Mouse (Mus musculus): ENCODE measurements around the gene Nup54.

Nup54 gene

GRCm38 (mm10) chr5:92435025-92435584, at the start of gene Nup54:
Gene Nup54, minus strand, starts transcription at chr5:92435219.
- no peak for TF ChIP-seq CTCF (conservative IDR thresholded peaks at IDR 0.05; ENCODE audit: low read length)
- no peak for TF ChIP-seq POU5F1 (IDR thresholded peaks at IDR 0.05; ENCODE audit: borderline replicate concordance, low read length)
- TF ChIP-seq NANOG (IDR thresholded peaks at IDR 0.05; ENCODE audit: borderline replicate concordance, low read length), result no peak
- H3K9me3 ChIP-seq (ENCODE audit: low read length), result no peaks in the 10 kb centered on the region
- H3K36me3 ChIP-seq (ENCODE audit: insufficient read depth, low read length), result peaks cover 9% of the 10 kb centered on the region
- H3K4me1 ChIP-seq (replicated peaks; ENCODE audit: low read depth, low read length), result peaks cover 24% of the 10 kb centered on the region
- H3K4me3 ChIP-seq (replicated peaks; ENCODE audit: low read length), result peak within 1 kb of the TSS; percentile 96
- no peaks in the 10 kb centered on the region for H3K27me3 ChIP-seq (ENCODE audit: insufficient read depth, low read length)

- H3K27me3 ChIP-seq (ENCODE audit: insufficient read depth, low read length), result no peaks in the 10 kb centered on the region
- TF ChIP-seq POU5F1 (IDR thresholded peaks at IDR 0.05; ENCODE audit: borderline replicate concordance, low read length) (no peak), NANOG (IDR thresholded peaks at IDR 0.05; ENCODE audit: borderline replicate concordance, low read length) (no peak), CTCF (conservative IDR thresholded peaks at IDR 0.05; ENCODE audit: low read length) (no peak)
- no peaks in the 10 kb centered on the region for H3K9me3 ChIP-seq (ENCODE audit: low read length)
- H3K4me3 ChIP-seq (replicated peaks; ENCODE audit: low read length), result no peak overlapping the region
- H3K4me1 ChIP-seq (replicated peaks; ENCODE audit: low read depth, low read length), result peaks cover 41% of the 10 kb centered on the region
- peaks cover 71% of the 10 kb centered on the region for H3K36me3 ChIP-seq (ENCODE audit: insufficient read depth, low read length)
These were observed 37.8 kb upstream of the Nup54 start for GRCm38 (mm10) chr5:92472863-92473262.

- TF ChIP-seq NANOG (IDR thresholded peaks at IDR 0.05; ENCODE audit: borderline replicate concordance, low read length) (no peak), CTCF (conservative IDR thresholded peaks at IDR 0.05; ENCODE audit: low read length) (no peak), POU5F1 (IDR thresholded peaks at IDR 0.05; ENCODE audit: borderline replicate concordance, low read length) (no peak)
- Histone ChIP-seq H3K9me3 (ENCODE audit: low read length) (no peaks in the 10 kb centered on the region), H3K36me3 (ENCODE audit: insufficient read depth, low read length) (peaks cover 77% of the 10 kb centered on the region), H3K27me3 (ENCODE audit: insufficient read depth, low read length) (no peaks in the 10 kb centered on the region), H3K4me1 (replicated peaks; ENCODE audit: low read depth, low read length) (peaks cover 48% of the 10 kb centered on the region), H3K4me3 (replicated peaks; ENCODE audit: low read length) (no peak overlapping the region)
These were observed 36.5 kb upstream of the Nup54 start for GRCm38 (mm10) chr5:92471531-92471930.

GRCm38 (mm10) chr5:92469201-92470130, 34.4 kb upstream of the Nup54 start:
- Histone ChIP-seq H3K9me3 (ENCODE audit: low read length) (no peaks in the 10 kb centered on the region), H3K27me3 (ENCODE audit: insufficient read depth, low read length) (no peaks in the 10 kb centered on the region), H3K36me3 (ENCODE audit: insufficient read depth, low read length) (peaks cover 80% of the 10 kb centered on the region), H3K4me1 (replicated peaks; ENCODE audit: low read depth, low read length) (peaks cover 55% of the 10 kb centered on the region), H3K4me3 (replicated peaks; ENCODE audit: low read length) (no peak overlapping the region)
- no peak for TF ChIP-seq POU5F1 (IDR thresholded peaks at IDR 0.05; ENCODE audit: borderline replicate concordance, low read length)
- TF ChIP-seq CTCF (conservative IDR thresholded peaks at IDR 0.05; ENCODE audit: low read length), result no peak

GRCm38 (mm10) chr5:92468234-92468633, 33.2 kb upstream of the Nup54 start:
- peaks cover 72% of the 10 kb centered on the region for H3K36me3 ChIP-seq (ENCODE audit: insufficient read depth, low read length)

GRCm38 (mm10) chr5:92467102-92467766, 32.2 kb upstream of the Nup54 start:
- Histone ChIP-seq H3K27me3 (ENCODE audit: insufficient read depth, low read length) (no peaks in the 10 kb centered on the region), H3K9me3 (ENCODE audit: low read length) (no peaks in the 10 kb centered on the region), H3K36me3 (ENCODE audit: insufficient read depth, low read length) (peaks cover 62% of the 10 kb centered on the region), H3K4me3 (replicated peaks; ENCODE audit: low read length) (no peak overlapping the region), H3K4me1 (replicated peaks; ENCODE audit: low read depth, low read length) (peaks cover 39% of the 10 kb centered on the region)
- TF ChIP-seq POU5F1 (IDR thresholded peaks at IDR 0.05; ENCODE audit: borderline replicate concordance, low read length) (no peak), CTCF (conservative IDR thresholded peaks at IDR 0.05; ENCODE audit: low read length) (no peak), NANOG (IDR thresholded peaks at IDR 0.05; ENCODE audit: borderline replicate concordance, low read length) (no peak)

More at GRCm38 (mm10) chr5:92468234-92468633, 33.2 kb upstream of the Nup54 start:
- H3K9me3 ChIP-seq (ENCODE audit: low read length), result no peaks in the 10 kb centered on the region
- TF ChIP-seq NANOG (IDR thresholded peaks at IDR 0.05; ENCODE audit: borderline replicate concordance, low read length) (no peak), CTCF (conservative IDR thresholded peaks at IDR 0.05; ENCODE audit: low read length) (no peak), POU5F1 (IDR thresholded peaks at IDR 0.05; ENCODE audit: borderline replicate concordance, low read length) (no peak)
- H3K27me3 ChIP-seq (ENCODE audit: insufficient read depth, low read length), result no peaks in the 10 kb centered on the region
- H3K4me1 ChIP-seq (replicated peaks; ENCODE audit: low read depth, low read length), result peaks cover 45% of the 10 kb centered on the region
- no peak overlapping the region for H3K4me3 ChIP-seq (replicated peaks; ENCODE audit: low read length)

GRCm38 (mm10) chr5:92465511-92465910, 30.5 kb upstream of the Nup54 start:
- H3K4me1 ChIP-seq (replicated peaks; ENCODE audit: low read depth, low read length), result peaks cover 31% of the 10 kb centered on the region
- TF ChIP-seq POU5F1 (IDR thresholded peaks at IDR 0.05; ENCODE audit: borderline replicate concordance, low read length) (no peak), NANOG (IDR thresholded peaks at IDR 0.05; ENCODE audit: borderline replicate concordance, low read length) (no peak), CTCF (conservative IDR thresholded peaks at IDR 0.05; ENCODE audit: low read length) (no peak)

GRCm38 (mm10) chr5:92461321-92461720, 26.3 kb upstream of the Nup54 start:
- no peaks in the 10 kb centered on the region for H3K9me3 ChIP-seq (ENCODE audit: low read length)
- H3K36me3 ChIP-seq (ENCODE audit: insufficient read depth, low read length), result peaks cover 64% of the 10 kb centered on the region
- TF ChIP-seq NANOG (IDR thresholded peaks at IDR 0.05; ENCODE audit: borderline replicate concordance, low read length), result no peak
- peak; percentile 57 for TF ChIP-seq CTCF (conservative IDR thresholded peaks at IDR 0.05; ENCODE audit: low read length)
- H3K4me1 ChIP-seq (replicated peaks; ENCODE audit: low read depth, low read length), result peaks cover 8% of the 10 kb centered on the region
- H3K27me3 ChIP-seq (ENCODE audit: insufficient read depth, low read length), result no peaks in the 10 kb centered on the region
- H3K4me3 ChIP-seq (replicated peaks; ENCODE audit: low read length), result no peak overlapping the region

More at GRCm38 (mm10) chr5:92465511-92465910, 30.5 kb upstream of the Nup54 start:
- Histone ChIP-seq H3K9me3 (ENCODE audit: low read length) (no peaks in the 10 kb centered on the region), H3K36me3 (ENCODE audit: insufficient read depth, low read length) (peaks cover 55% of the 10 kb centered on the region), H3K4me3 (replicated peaks; ENCODE audit: low read length) (no peak overlapping the region), H3K27me3 (ENCODE audit: insufficient read depth, low read length) (no peaks in the 10 kb centered on the region)
